Mouse (Mus musculus) CD4-positive, CD25-positive, alpha-beta regulatory T cell (primary cell): Measurements from ENCODE around the gene Opn1mw. TPM values are rescaled to one million over a fixed set of nuclear protein-coding genes. Genes with fewer than 3 reads are reported as not detected.

Source experiments
- polyA plus RNA-seq: library from polyadenylated mRNA; unstranded; fragments of 100-300 nt; shearing (Covaris generic); gene quantifications from one replicate; pipeline ENCODE4 v1.2.1, GENCODE M21; 2017

Gene Opn1mw
- polyA plus RNA-seq, result not detected

GRCm38 (mm10) chrX:74127164-74127563 is at the start of gene Opn1mw:
Gene Opn1mw, plus strand, starts transcription at chrX:74127464.

GRCm38 (mm10) chrX:74135263-74135662 is 8.0 kb downstream of the Opn1mw start, which contains the start of gene Mecp2:
Gene Mecp2, minus strand, starts transcription at chrX:74135363.

GRCm38 (mm10) chrX:74167738-74168137 is 40.5 kb downstream of the Opn1mw start, which contains the start of gene Tex28:
Gene Tex28, minus strand, starts transcription at chrX:74167838.

GRCm38 (mm10) chrX:74176959-74177358 is 49.7 kb downstream of the Opn1mw start, which contains the start of gene Tktl1:
Gene Tktl1, plus strand, starts transcription at chrX:74177259.

Other genes starting within 250 kb of the Opn1mw start
- 3.4 TPM for gene Avpr2, start 235.4 kb upstream of the Opn1mw start, polyA plus RNA-seq
- gene L1cam, start 231.4 kb upstream of the Opn1mw start, polyA plus RNA-seq, result 9.5 TPM
- 302 TPM for gene Arhgap4, start 205.6 kb upstream of the Opn1mw start, polyA plus RNA-seq
- 208 TPM for gene Naa10, start 205.5 kb upstream of the Opn1mw start, polyA plus RNA-seq
- gene Renbp, start 196.6 kb upstream of the Opn1mw start, polyA plus RNA-seq, result 3.9 TPM
- gene Hcfc1, start 161.1 kb upstream of the Opn1mw start, polyA plus RNA-seq, result 45.8 TPM
- gene Irak1, start 103.5 kb upstream of the Opn1mw start, polyA plus RNA-seq, result 201 TPM
- gene Mecp2, start 7.9 kb downstream of the Opn1mw start, polyA plus RNA-seq, result 41.3 TPM
- gene Tex28, start 40.4 kb downstream of the Opn1mw start, polyA plus RNA-seq, result not detected
- 1.2 TPM for gene Tktl1, start 49.8 kb downstream of the Opn1mw start, polyA plus RNA-seq
- gene Flna, start 122.4 kb downstream of the Opn1mw start, polyA plus RNA-seq, result 292 TPM
- 63.2 TPM for gene Emd, start 127.2 kb downstream of the Opn1mw start, polyA plus RNA-seq
- gene Rpl10, start 143.3 kb downstream of the Opn1mw start, polyA plus RNA-seq, result 51.2 TPM
- gene Taz, start 154.4 kb downstream of the Opn1mw start, polyA plus RNA-seq, result 152 TPM
- gene Dnase1l1, start 154.9 kb downstream of the Opn1mw start, polyA plus RNA-seq, result 20.1 TPM
- 159 TPM for gene Atp6ap1, start 169.6 kb downstream of the Opn1mw start, polyA plus RNA-seq
- gene Gdi1, start 177.5 kb downstream of the Opn1mw start, polyA plus RNA-seq, result 326 TPM
- gene Fam50a, start 185.6 kb downstream of the Opn1mw start, polyA plus RNA-seq, result 77.1 TPM
- gene Plxna3, start 201.6 kb downstream of the Opn1mw start, polyA plus RNA-seq, result 6.1 TPM
- gene Lage3, start 226.2 kb downstream of the Opn1mw start, polyA plus RNA-seq, result 54.8 TPM
- gene Ubl4a, start 245.8 kb downstream of the Opn1mw start, polyA plus RNA-seq, result 66.6 TPM
- 42.3 TPM for gene Slc10a3, start 245.9 kb downstream of the Opn1mw start, polyA plus RNA-seq